19 mouse cellular contexts compared by ENCODE assay signal in the genomic region with DNA sequence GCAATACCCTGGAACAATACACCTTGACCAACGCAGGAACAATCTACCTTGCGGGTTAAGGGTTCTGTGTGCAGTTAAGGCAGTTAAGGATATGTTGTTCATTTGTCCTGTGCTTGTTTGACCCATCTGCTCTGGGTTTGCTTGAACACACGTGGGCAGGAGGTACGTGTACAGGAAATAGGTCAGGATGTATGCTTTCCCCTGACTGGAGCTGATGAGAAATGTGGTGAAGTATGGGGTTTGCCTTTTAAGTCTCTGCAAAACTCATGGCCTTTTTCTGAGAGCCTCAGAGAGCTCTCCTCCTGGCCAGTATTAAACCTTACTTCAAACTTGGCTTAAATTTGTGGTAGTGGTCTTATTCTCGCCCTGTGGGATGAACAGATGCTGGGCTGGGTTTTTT. TPM values are rescaled to one million over a fixed set of nuclear protein-coding genes. Genes with fewer than 3 reads are reported as not detected.
DNase-seq lines count a peak whose midpoint lies in the region; ATAC-seq and TF ChIP-seq lines count a peak whose summit lies in the region.
"Had no signal": no experiment of that assay in that cellular context is flagged by ENCODE, and none has a peak within 500 bp of the region (broad histone marks: within the 10 kb centered on the region; RNA-seq: fewer than 3 reads in every experiment).

No protein-coding gene starts in this region.

- no peaks in the 10 kb centered on the region for H3K9me3 ChIP-seq in intestine, embryonic 16.5 days (ENCODE audit: control insufficient read depth, low read length)
- H3K9me3 ChIP-seq: forebrain, embryonic 13.5 days; heart, embryonic 10.5 days; midbrain, embryonic 15.5 days had no signal

- peaks cover 9% of the 10 kb centered on the region; the same call in 1 of the 2 replicates for H3K4me1 ChIP-seq in spleen, adult 2 months (ENCODE audit: control insufficient read depth, insufficient read depth, insufficient read length)
- no peaks in the 10 kb centered on the region for H3K4me1 ChIP-seq in intestine, embryonic 16.5 days (ENCODE audit: control insufficient read depth, insufficient read depth, low read length)
- H3K4me1 ChIP-seq: forebrain, embryonic 13.5 days had no signal

- 28% methylated on average over 5 of the region's 5 CpGs for WGBS in spleen, adult 2 months
- WGBS in intestine, embryonic 16.5 days = 70% methylated on average over 5 of the region's 5 CpGs

- H3K27ac ChIP-seq in spleen, adult 2 months (ENCODE audit: insufficient read depth, low read length) = peak overlapping the region; percentile 30; the same call in 1 of the 2 replicates
- H3K27ac ChIP-seq in intestine, embryonic 16.5 days (ENCODE audit: low read length) = no peak overlapping the region
- H3K27ac ChIP-seq: forebrain, embryonic 13.5 days; heart, embryonic 10.5 days; hindbrain, embryonic 14.5 days; midbrain, embryonic 15.5 days had no signal

- no peak overlapping the region for H3K4me3 ChIP-seq in spleen, adult 2 months (ENCODE audit: extremely low read depth, insufficient read depth, insufficient read length)
- H3K4me3 ChIP-seq in intestine, embryonic 16.5 days (ENCODE audit: low read length) = no peak overlapping the region
- H3K4me3 ChIP-seq: forebrain, embryonic 13.5 days; heart, embryonic 10.5 days; midbrain, embryonic 15.5 days had no signal

- TF ChIP-seq CTCF in spleen, adult 2 months (IDR thresholded peaks at IDR 0.05; ENCODE audit: extremely low read depth, insufficient read depth, insufficient read length, insufficient replicate concordance) = no peak

- no peak overlapping the region for H3K4me2 ChIP-seq in intestine, embryonic 16.5 days (ENCODE audit: low read depth, low read length)
- H3K4me2 ChIP-seq: forebrain, embryonic 13.5 days; hindbrain, embryonic 14.5 days; liver, embryonic 11.5 days; midbrain, embryonic 15.5 days had no signal

- H3K9ac ChIP-seq in intestine, embryonic 16.5 days (ENCODE audit: low read depth, low read length) = no peak overlapping the region
- H3K9ac ChIP-seq: forebrain, embryonic 13.5 days; hindbrain, embryonic 14.5 days; midbrain, embryonic 15.5 days had no signal

- no peak for TF ChIP-seq POLR2A in spleen, adult 2 months (IDR thresholded peaks at IDR 0.05; ENCODE audit: low read depth, low read length)

- no peak for DNase-seq in spleen, adult 2 months (ENCODE audit: low read depth in 1 of 2, low spot score in 2 of 2)
- DNase-seq in spleen, adult 18-20 months = no peak
- peak; percentile 5 to 37 for DNase-seq in CD8-positive naive resting alpha-beta T cell, adult 2 months (ENCODE audit: low read depth in 2 of 2, low spot score in 2 of 2)
- peak; percentile 80 for DNase-seq in induced T-regulatory cell, adult 2 months (ENCODE audit: low read depth)
- DNase-seq in thymus, postnatal 4 days = peak; percentile 36
- DNase-seq in c-Kit-positive CD71-positive TER-119-positive erythroid progenitor cells, embryonic 14.5 days (ENCODE audit: low spot score) = no peak
- DNase-seq: adrenal gland, adult 2 months; cerebellum, adult 9-10 months; gastrocnemius, postnatal 25 days; heart, postnatal 14 days; lung, adult 18-20 months; right cerebral cortex, postnatal 4 days had no signal

- no peaks in the 10 kb centered on the region for H3K36me3 ChIP-seq in spleen, adult 2 months (ENCODE audit: control insufficient read depth, insufficient read depth, low read length)
- no peaks in the 10 kb centered on the region for H3K36me3 ChIP-seq in intestine, embryonic 16.5 days (ENCODE audit: control insufficient read depth, insufficient read depth, low read length)
- H3K36me3 ChIP-seq: heart, embryonic 10.5 days; midbrain, embryonic 15.5 days had no signal

- H3K27me3 ChIP-seq in spleen, adult 2 months (ENCODE audit: control insufficient read depth, insufficient read depth, low read length) = no peaks in the 10 kb centered on the region
- no peaks in the 10 kb centered on the region for H3K27me3 ChIP-seq in intestine, embryonic 16.5 days (replicated peaks; ENCODE audit: control insufficient read depth, insufficient read depth, low read length)
- H3K27me3 ChIP-seq: forebrain, embryonic 13.5 days; midbrain, embryonic 15.5 days had no signal

- no peak for ATAC-seq in intestine, embryonic 16.5 days
- ATAC-seq: forebrain, embryonic 13.5 days; intestine, postnatal 0 days; midbrain, embryonic 15.5 days had no signal

RNA-seq across cellular contexts. Expression of a gene that starts 14.8 kb away (rescaled TPM):
- 9.4 and 11.9 TPM in 2 replicates for polyA plus RNA-seq in spleen, adult 2 months (2012; rRNA removed)
- polyA plus RNA-seq in intestine, embryonic 16.5 days (2015; fragmentation: Nextera tagmentation; extraction: Ambion mirVana) = 56.4 and 64.9 TPM in 2 replicates

RNA-seq across cellular contexts. Expression of a gene that starts 49.8 kb away (rescaled TPM):
- 109 and 137 TPM in 2 replicates for polyA plus RNA-seq in spleen, adult 2 months (2012; rRNA removed)
- 7.5 and 7.7 TPM in 2 replicates for polyA plus RNA-seq in intestine, embryonic 16.5 days (2015; fragmentation: Nextera tagmentation; extraction: Ambion mirVana)

Comparison
In these comparisons a context has a peak if more than half of its experiments do, and no peak if none do; other contexts are left out.
1. DNase-seq: peak in CD8-positive naive resting alpha-beta T cell, adult 2 months (2 of 2), induced T-regulatory cell, adult 2 months (single experiment) and thymus, postnatal 4 days (single experiment); none in spleen, adult 2 months (0 of 2), spleen, adult 18-20 months (0 of 2) and c-Kit-positive CD71-positive TER-119-positive erythroid progenitor cells, embryonic 14.5 days (single experiment).
2. RNA of a gene that starts 49.8 kb away (polyA plus RNA-seq): 109 to 137 TPM in spleen, adult 2 months; 7.5 to 7.7 TPM in intestine, embryonic 16.5 days; every median in the first group is over 10 times any median in the second.